Mouse (Mus musculus) liver, embryonic 14.5 days (tissue): ENCODE data around the gene Dennd2c. TPM values are rescaled to one million over a fixed set of nuclear protein-coding genes. Genes with fewer than 3 reads are reported as not detected.

Experiments used
- ATAC-seq: fragments of 200-750 bp; cut with Nextera tagmentation; 2 replicates; pipeline ENCODE4 v1.8.0; 2017; ENCODE audit warnings: moderate number of reproducible peaks, mild to moderate bottlenecking, moderate library complexity; ENCODE audit not compliant: insufficient read depth
- DNase-seq, 3 experiments: peaks; one replicate each; pipeline ENCODE4 v3.0.0-alpha.2; 2012 to 2013; ENCODE audit warnings: low read depth in 3 of 3, low spot score in 3 of 3
- H3K27ac ChIP-seq: fragments of 300-500 bp; sonication (generic); 2 replicates; pipeline ENCODE4 v1.5.1; 2014; ENCODE audit warnings: moderate library complexity, mild to moderate bottlenecking, control low read depth, inconsistent platforms
- H3K27me3 ChIP-seq: fragments of 300-500 bp; sonication (generic); 2 replicates; pipeline ENCODE4 v1.6.1; 2014; ENCODE audit warnings: mild to moderate bottlenecking, low read length, moderate library complexity; ENCODE audit not compliant: control insufficient read depth, insufficient read depth
- H3K36me3 ChIP-seq: fragments of 300-500 bp; sonication (generic); replicated peaks from 2 replicates; pipeline ENCODE4 v1.6.1; 2014; ENCODE audit warnings: low read depth; ENCODE audit not compliant: control insufficient read depth, insufficient read depth
- H3K4me1 ChIP-seq, 2 experiments: fragments of 200-500 bp in 1 of 2; fragments of 300-500 bp in 1 of 2; sonication (generic) in 1 of 2; replicated peaks; 2 replicates each; pipeline ENCODE4 v1.6.1; 2012 to 2014; ENCODE audit warnings: antibody characterized with exemption in 1 of 2, inconsistent platforms in 1 of 2, low read length in 1 of 2; ENCODE audit not compliant: control insufficient read depth in 2 of 2, insufficient read depth in 2 of 2
- H3K4me2 ChIP-seq: fragments of 300-500 bp; sonication (generic); 2 replicates; pipeline ENCODE4 v1.6.1; 2014; ENCODE audit warnings: low read depth, mild to moderate bottlenecking, control low read depth, moderate library complexity
- H3K4me3 ChIP-seq, 2 experiments: fragments of 200-500 bp in 1 of 2; fragments of 300-500 bp in 1 of 2; sonication (generic) in 1 of 2; 2 replicates each; pipeline ENCODE4 v1.5.1; 2012 to 2014; ENCODE audit warnings: low read depth in 2 of 2, low read length in 2 of 2, mild to moderate bottlenecking in 2 of 2, control low read depth in 1 of 2, inconsistent platforms in 1 of 2, moderate library complexity in 1 of 2; ENCODE audit not compliant: insufficient read depth in 1 of 2
- H3K9ac ChIP-seq: fragments of 300-500 bp; sonication (generic); replicated peaks from 2 replicates; pipeline ENCODE4 v1.6.1; 2014; ENCODE audit warnings: mild to moderate bottlenecking, control low read depth, moderate library complexity
- H3K9me3 ChIP-seq: fragments of 300-500 bp; sonication (generic); 2 replicates; pipeline ENCODE4 v1.6.1; 2016; ENCODE audit warnings: low read length, mixed read lengths; ENCODE audit not compliant: control insufficient read depth
- CTCF ChIP-seq: IDR thresholded peaks from 2 replicates; pipeline ENCODE4 v1.5.1; 2016; ENCODE audit warnings: antibody characterized with exemption, low read depth, control low read depth
- EP300 ChIP-seq: IDR thresholded peaks from 2 replicates; pipeline ENCODE4 v1.6.1; 2016; ENCODE audit warnings: antibody characterized with exemption, low read depth
- WGBS: fragments of 180-500 bp; shearing (Covaris S2); extraction: QIAGEN DNeasy Blood & Tissue Kit; methylation state at CpG from one replicate; pipeline ENCODE4 v1.1.7; 2014; ENCODE audit not compliant: insufficient replicate concordance; 5-methylcytosine and 5-hydroxymethylcytosine counted together
- polyA plus RNA-seq, 2 experiments: library from polyadenylated mRNA; depleted of rRNA in 1 of 2; stranded (reverse) in 1 of 2; unstranded in 1 of 2; fragments of >200 nt; fragmentation: Nextera tagmentation in 1 of 2; extraction: Ambion mirVana in 1 of 2; gene quantifications; 2 replicates each; pipeline versions ENCODE4 v1.2.1 to v1.2.3; 2012 to 2014

The Dennd2c gene
- polyA plus RNA-seq, 2 experiments, result 6.6 to 7.4 TPM

- no peak overlapping the region for H3K4me2 ChIP-seq
- H3K27ac ChIP-seq, result no peak overlapping the region
- no peak overlapping the region for H3K4me3 ChIP-seq
- H3K4me1 ChIP-seq, result no peaks in the 10 kb centered on the region
- no peaks in the 10 kb centered on the region; the same call in 1 of the 2 replicates for H3K36me3 ChIP-seq
- no peak overlapping the region for H3K9ac ChIP-seq
- 87% methylated on average over 5 of the region's 5 CpGs for WGBS
- peaks cover 3% of the 10 kb centered on the region; the same call in 1 of the 2 replicates for H3K9me3 ChIP-seq
- ATAC-seq (no peak), DNase-seq (no peak)
- TF ChIP-seq EP300 (no peak), CTCF (no peak)
- H3K27me3 ChIP-seq, result no peaks in the 10 kb centered on the region
These were observed 86.0 kb downstream of the Dennd2c start for GRCm38 (mm10) chr3:103188451-103188850.

- DNase-seq (no peak), ATAC-seq (no peak)
- no peaks in the 10 kb centered on the region for H3K27me3 ChIP-seq
- no peak overlapping the region for H3K9ac ChIP-seq
- peaks cover 6% of the 10 kb centered on the region for H3K9me3 ChIP-seq
- TF ChIP-seq CTCF (no peak), EP300 (no peak)
- H3K4me1 ChIP-seq, result no peaks in the 10 kb centered on the region
- H3K4me3 ChIP-seq, result no peak overlapping the region
- H3K27ac ChIP-seq, result no peak overlapping the region
- H3K4me2 ChIP-seq, result no peak overlapping the region
- 98% methylated on average over 2 of the region's 2 CpGs for WGBS
- H3K36me3 ChIP-seq, result no peaks in the 10 kb centered on the region; the same call in 1 of the 2 replicates
These were observed 86.5 kb downstream of the Dennd2c start for GRCm38 (mm10) chr3:103188856-103189255.

GRCm38 (mm10) chr3:103192161-103192560 lies 89.8 kb downstream of the Dennd2c start:
- no peak for ATAC-seq
- Histone ChIP-seq H3K4me2 (no peak overlapping the region), H3K27ac (no peak overlapping the region), H3K27me3 (no peaks in the 10 kb centered on the region), H3K9me3 (peaks cover 12% of the 10 kb centered on the region), H3K36me3 (no peaks in the 10 kb centered on the region; the same call in 1 of the 2 replicates), H3K9ac (no peak overlapping the region), H3K4me3 (no peak overlapping the region), H3K4me1 (peaks cover 21% of the 10 kb centered on the region in 2 experiments)
- DNase-seq, result no peak
- WGBS, result 80% methylated on average over 4 of the region's 4 CpGs
- TF ChIP-seq CTCF, result no peak
- no peak for TF ChIP-seq EP300

- no peaks in the 10 kb centered on the region for H3K27me3 ChIP-seq
- H3K4me3 ChIP-seq, result no peak overlapping the region
- DNase-seq, result no peak
- no peaks in the 10 kb centered on the region; the same call in 1 of the 2 replicates for H3K36me3 ChIP-seq
- ATAC-seq, result no peak
- peaks cover 28 to 29% of the 10 kb centered on the region in 2 experiments for H3K4me1 ChIP-seq
- no peak overlapping the region for H3K27ac ChIP-seq
- 14% methylated on average over 1 of the region's 1 CpGs for WGBS
- TF ChIP-seq EP300 (no peak), CTCF (no peak)
- no peak overlapping the region for H3K4me2 ChIP-seq
- H3K9ac ChIP-seq, result no peak overlapping the region
- H3K9me3 ChIP-seq, result peaks cover 12% of the 10 kb centered on the region
These were observed 90.8 kb downstream of the Dennd2c start for GRCm38 (mm10) chr3:103193186-103193585.

GRCm38 (mm10) chr3:103196320-103196823 lies 94.0 kb downstream of the Dennd2c start:
- peak; percentile 78 to 81 (median 81) for DNase-seq

More at GRCm38 (mm10) chr3:103196320-103196823, 94.0 kb downstream of the Dennd2c start:
- TF ChIP-seq CTCF, result no peak
- TF ChIP-seq EP300, result peak; percentile 100
- H3K4me3 ChIP-seq, result peak overlapping the region; percentile 35 to 45
- H3K9ac ChIP-seq, result peak overlapping the region; percentile 66
- peak overlapping the region; percentile 90 for H3K27ac ChIP-seq
- H3K9me3 ChIP-seq, result peaks cover 12% of the 10 kb centered on the region
- H3K4me2 ChIP-seq, result peak overlapping the region; percentile 73
- H3K27me3 ChIP-seq, result no peaks in the 10 kb centered on the region
- no peaks in the 10 kb centered on the region; the same call in 1 of the 2 replicates for H3K36me3 ChIP-seq
- peaks cover 28 to 29% of the 10 kb centered on the region in 2 experiments for H3K4me1 ChIP-seq
- ATAC-seq, result peak; percentile 99
- 14% methylated on average over 7 of the region's 7 CpGs for WGBS
